Mouse (Mus musculus): ENCODE measurements at regions not wholly inside any gene's neighbourhood (a gene's known extent, or its start where the extent isn't known, plus 50 kb on each side); places are given as distances from the start of the nearest gene placed in this dataset.

GRCm38 (mm10) chr12:25379016-25379415 lies 282.1 kb upstream of the Id2 start:
- TF ChIP-seq CTCF (IDR thresholded peaks at IDR 0.05) (no peak), EP300 (IDR thresholded peaks at IDR 0.05) (no peak)

All from lung, postnatal 0 days (tissue).